ENCODE assay signal across 26 mouse cellular contexts in the genomic region with DNA sequence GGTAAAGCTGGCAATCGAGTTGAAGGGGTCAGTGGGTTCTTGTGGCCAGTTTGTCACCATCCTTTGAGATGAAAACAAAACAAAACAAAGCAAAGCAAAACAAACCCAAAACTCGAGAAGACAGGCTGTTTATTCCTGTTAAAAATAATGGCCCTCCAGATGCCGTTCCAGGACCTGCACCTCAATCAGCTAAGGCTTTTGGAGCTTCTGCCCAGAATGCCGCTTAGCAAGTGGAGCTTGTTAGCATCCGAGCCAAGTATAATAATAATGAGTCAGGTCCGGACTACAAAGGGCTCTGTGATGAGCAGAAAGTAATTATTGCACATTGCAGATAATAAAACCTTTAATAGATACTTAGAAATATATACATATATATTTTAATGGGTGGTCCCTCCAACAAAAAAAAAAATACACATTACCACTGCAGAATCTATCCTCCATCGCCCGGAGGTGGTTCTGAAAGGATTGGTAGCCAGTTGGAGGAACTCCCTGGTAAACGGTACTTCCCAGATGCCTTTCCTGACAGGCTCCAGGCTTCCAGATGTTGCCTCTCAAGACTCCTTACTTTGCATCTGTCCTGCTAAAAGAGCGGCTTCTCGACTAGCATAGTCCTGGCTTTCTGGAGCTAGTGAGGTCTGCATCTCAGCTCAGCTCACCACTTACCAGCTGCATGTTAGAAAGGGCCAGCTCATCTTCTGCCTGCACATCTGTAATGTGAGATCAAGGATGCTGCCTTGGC.
DNase-seq lines count a peak whose midpoint lies in the region; ATAC-seq and TF ChIP-seq lines count a peak whose summit lies in the region.
"Had no signal": no experiment of that assay in that cellular context is flagged by ENCODE, and none has a peak within 500 bp of the region (broad histone marks: within the 10 kb centered on the region; RNA-seq: fewer than 3 reads in every experiment).

No protein-coding gene starts in this region.

- ATAC-seq in forebrain, embryonic 11.5 days (replicated peaks; ENCODE audit: low FRiP score), result no peak
- ATAC-seq in forebrain, embryonic 16.5 days, result no peak
- ATAC-seq in kidney, postnatal 0 days (replicated peaks; ENCODE audit: low FRiP score, low read depth), result no peak
- no peak for ATAC-seq in kidney, embryonic 15.5 days (replicated peaks; ENCODE audit: low FRiP score)
- ATAC-seq: forebrain, embryonic 13.5 days; hindbrain, postnatal 0 days had no signal

- no peak overlapping the region for H3K9ac ChIP-seq in forebrain, embryonic 11.5 days (ENCODE audit: low read length)
- H3K9ac ChIP-seq in forebrain, embryonic 16.5 days (replicated peaks; ENCODE audit: low read depth, low read length), result no peak overlapping the region
- H3K9ac ChIP-seq in kidney, postnatal 0 days (ENCODE audit: low read depth, low read length), result no peak overlapping the region
- no peak overlapping the region for H3K9ac ChIP-seq in kidney, embryonic 15.5 days
- H3K9ac ChIP-seq: embryonic facial prominence, embryonic 13.5 days; forebrain, embryonic 13.5 days; heart, embryonic 13.5 days; hindbrain, embryonic 14.5 days had no signal

- H3K4me1 ChIP-seq in forebrain, embryonic 11.5 days (replicated peaks; ENCODE audit: control insufficient read depth, insufficient read depth, low read length), result no peaks in the 10 kb centered on the region
- no peaks in the 10 kb centered on the region; the same call in 1 of the 2 replicates for H3K4me1 ChIP-seq in forebrain, embryonic 16.5 days (replicated peaks; ENCODE audit: control insufficient read depth, insufficient read depth, low read length)
- no peaks in the 10 kb centered on the region for H3K4me1 ChIP-seq in kidney, postnatal 0 days (replicated peaks; ENCODE audit: insufficient read depth, low read length)
- 0 out of 2 replicates have a peak, but pooled peaks cover 5% of the 10 kb centered on the region for H3K4me1 ChIP-seq in kidney, embryonic 15.5 days
- H3K4me1 ChIP-seq: heart, embryonic 10.5 days; heart, embryonic 13.5 days had no signal

- no peak for TF ChIP-seq CTCF in kidney, postnatal 0 days (IDR thresholded peaks at IDR 0.05; ENCODE audit: low read depth)

- no peak overlapping the region for H3K27ac ChIP-seq in forebrain, embryonic 11.5 days (ENCODE audit: low read depth, low read length)
- H3K27ac ChIP-seq in forebrain, embryonic 16.5 days (ENCODE audit: low read length), result no peak overlapping the region
- H3K27ac ChIP-seq in kidney, postnatal 0 days, result no peak overlapping the region
- no peak overlapping the region for H3K27ac ChIP-seq in kidney, embryonic 15.5 days
- H3K27ac ChIP-seq: embryonic facial prominence, embryonic 10.5 days; embryonic facial prominence, embryonic 13.5 days; forebrain, embryonic 13.5 days; heart, adult 2 months; heart, embryonic 10.5 days; heart, embryonic 13.5 days; hindbrain, embryonic 14.5 days; hindbrain, postnatal 0 days had no signal

- no peak overlapping the region for H3K4me2 ChIP-seq in forebrain, embryonic 11.5 days (ENCODE audit: low read depth, low read length, severe bottlenecking)
- H3K4me2 ChIP-seq in forebrain, embryonic 16.5 days (ENCODE audit: low read length), result no peak overlapping the region
- no peak overlapping the region for H3K4me2 ChIP-seq in kidney, postnatal 0 days (ENCODE audit: low read length)
- H3K4me2 ChIP-seq in kidney, embryonic 15.5 days, result no peak overlapping the region
- H3K4me2 ChIP-seq: embryonic facial prominence, embryonic 13.5 days; forebrain, embryonic 13.5 days; heart, embryonic 13.5 days; hindbrain, embryonic 14.5 days had no signal

- H3K27me3 ChIP-seq in forebrain, embryonic 11.5 days (ENCODE audit: control insufficient read depth, insufficient read depth, low read length), result no peaks in the 10 kb centered on the region
- no peaks in the 10 kb centered on the region for H3K27me3 ChIP-seq in forebrain, embryonic 16.5 days (replicated peaks; ENCODE audit: control insufficient read depth, insufficient read depth, low read length)
- H3K27me3 ChIP-seq in kidney, postnatal 0 days (ENCODE audit: insufficient read depth, low read length), result no peaks in the 10 kb centered on the region
- H3K27me3 ChIP-seq in kidney, embryonic 15.5 days, result no peaks in the 10 kb centered on the region
- H3K27me3 ChIP-seq: embryonic facial prominence, embryonic 13.5 days; forebrain, embryonic 13.5 days had no signal

- H3K4me3 ChIP-seq in forebrain, embryonic 11.5 days (ENCODE audit: low read depth, low read length), result no peak overlapping the region
- no peak overlapping the region for H3K4me3 ChIP-seq in forebrain, embryonic 16.5 days (replicated peaks; ENCODE audit: low read length)
- no peak overlapping the region for H3K4me3 ChIP-seq in kidney, postnatal 0 days (replicated peaks; ENCODE audit: low read depth, low read length)
- H3K4me3 ChIP-seq in kidney, embryonic 15.5 days (replicated peaks), result no peak overlapping the region
- H3K4me3 ChIP-seq: embryonic facial prominence, embryonic 10.5 days; embryonic facial prominence, embryonic 13.5 days; erythroblast, embryonic 14.5 days; forebrain, embryonic 13.5 days; heart, adult 2 months; heart, embryonic 10.5 days; heart, embryonic 13.5 days had no signal

- no peaks in the 10 kb centered on the region for H3K9me3 ChIP-seq in forebrain, embryonic 11.5 days (ENCODE audit: control insufficient read depth, low read length)
- no peaks in the 10 kb centered on the region for H3K9me3 ChIP-seq in forebrain, embryonic 16.5 days (ENCODE audit: control insufficient read depth, low read length)
- H3K9me3 ChIP-seq in kidney, postnatal 0 days (replicated peaks; ENCODE audit: low read length), result no peaks in the 10 kb centered on the region
- H3K9me3 ChIP-seq in kidney, embryonic 15.5 days (replicated peaks), result no peaks in the 10 kb centered on the region
- H3K9me3 ChIP-seq: embryonic facial prominence, embryonic 10.5 days; embryonic facial prominence, embryonic 13.5 days; forebrain, embryonic 13.5 days; heart, embryonic 10.5 days; heart, embryonic 13.5 days had no signal

- 78% methylated on average over 11 of the region's 11 CpGs for WGBS in forebrain, embryonic 11.5 days
- WGBS in forebrain, embryonic 16.5 days, result 58% methylated on average over 11 of the region's 11 CpGs
- WGBS in kidney, postnatal 0 days, result 49% methylated on average over 11 of the region's 11 CpGs
- 43% methylated on average over 11 of the region's 11 CpGs for WGBS in kidney, embryonic 15.5 days

- H3K36me3 ChIP-seq in forebrain, embryonic 11.5 days (ENCODE audit: control insufficient read depth, insufficient read depth, low read length), result no peaks in the 10 kb centered on the region
- H3K36me3 ChIP-seq in forebrain, embryonic 16.5 days (ENCODE audit: control insufficient read depth, insufficient read depth), result no peaks in the 10 kb centered on the region
- H3K36me3 ChIP-seq in kidney, postnatal 0 days (ENCODE audit: insufficient read depth, low read length), result no peaks in the 10 kb centered on the region
- H3K36me3 ChIP-seq in kidney, embryonic 15.5 days, result no peaks in the 10 kb centered on the region
- H3K36me3 ChIP-seq: embryonic facial prominence, embryonic 13.5 days; heart, embryonic 10.5 days; heart, embryonic 13.5 days had no signal

- DNase-seq in forebrain, embryonic 11.5 days (ENCODE audit: low spot score), result peak; percentile 30
- peak; percentile 22 for DNase-seq in kidney, postnatal 0 days (ENCODE audit: low spot score)
- peak; percentile 53 for DNase-seq in MN1 (ENCODE audit: low spot score)
- no peak for DNase-seq in right cerebral cortex, postnatal 14 days
- DNase-seq: adrenal gland, adult 2 months; adrenal gland, postnatal 14 days; cerebellum, adult 11-12 months; cerebellum, adult 8-10 months; cerebellum, postnatal 10 days; cerebellum, postnatal 36 days; embryo, embryonic 11 days; gastrocnemius, postnatal 10 days; gastrocnemius, postnatal 36 days; heart, adult 2 months; heart, postnatal 14 days; heart, postnatal 4 days had no signal
